Mouse (Mus musculus): ENCODE measurements around the gene Acsm1. TPM values are rescaled to one million over a fixed set of nuclear protein-coding genes. Genes with fewer than 3 reads are reported as not detected.

Gene Acsm1
- polyA plus RNA-seq, 1 experiment from 2014 or later = not detected

DNA sequence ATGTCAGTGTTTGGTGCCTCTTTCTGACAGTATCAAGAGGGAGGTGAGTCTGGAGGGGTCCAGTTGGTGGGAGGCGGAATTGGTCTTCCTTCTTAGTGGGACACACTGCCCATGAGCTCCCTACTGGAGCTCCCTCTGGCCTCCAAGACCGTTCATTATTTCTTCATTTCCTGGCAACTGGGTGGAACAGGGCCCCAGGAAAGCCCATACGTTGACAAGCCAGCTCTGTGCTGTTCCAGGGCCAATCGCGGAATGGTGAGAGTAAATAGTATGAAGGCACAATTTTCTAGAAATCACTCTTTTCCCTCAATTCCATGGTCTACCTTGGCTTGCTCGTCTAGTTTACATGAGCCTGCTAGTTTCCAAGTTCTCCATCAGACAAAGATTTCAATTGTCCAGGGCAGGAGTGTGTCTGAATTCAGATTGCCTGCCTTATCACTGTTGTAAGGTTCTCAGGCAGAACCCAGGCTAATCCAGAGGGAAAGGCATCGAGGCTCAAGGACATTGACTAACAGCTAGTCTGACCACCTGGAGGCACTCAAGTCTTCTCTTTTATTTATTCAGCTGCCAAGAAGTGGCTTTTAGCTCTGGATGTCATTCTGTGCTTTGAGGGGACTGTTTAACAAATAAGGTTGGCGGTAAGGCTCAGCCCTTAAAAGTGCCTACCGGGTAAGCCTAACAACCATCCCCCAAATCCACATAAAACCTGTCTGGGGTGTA, 1.1 kb downstream of the Acsm1 start:
- Histone ChIP-seq H3K27me3 (no peaks in the 10 kb centered on the region), H3K9ac (no peak overlapping the region), H3K4me2 (no peak overlapping the region), H3K4me1 (no peaks in the 10 kb centered on the region), H3K9me3 (no peaks in the 10 kb centered on the region), H3K4me3 (no peak overlapping the region), H3K27ac (no peak overlapping the region), H3K36me3 (no peaks in the 10 kb centered on the region)
- ATAC-seq (ENCODE audit: insufficient number of reproducible peaks, low FRiP score, low TSS enrichment, low read depth) = no peak
- WGBS = 72% methylated on average over 9 of the region's 9 CpGs

DNA sequence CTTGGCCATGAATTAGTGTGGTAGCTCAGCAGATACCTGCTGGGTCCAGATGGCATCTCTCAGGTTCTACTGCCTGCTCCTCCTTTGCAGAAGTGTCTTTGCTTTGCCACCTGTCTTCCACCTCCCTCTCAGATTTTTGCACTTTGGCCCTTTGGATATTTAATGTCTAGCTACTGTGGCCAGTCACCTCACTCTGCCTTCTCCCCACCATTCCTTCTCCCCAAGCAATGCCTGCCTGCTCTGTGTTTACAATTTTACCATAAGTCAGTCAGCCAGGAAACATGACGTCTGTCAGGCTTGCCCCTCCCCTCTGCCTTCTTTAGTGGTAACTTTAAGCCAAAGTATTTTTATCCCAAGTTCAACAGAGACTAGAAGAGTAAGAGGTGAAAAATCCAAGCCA, 9.7 kb downstream of the Acsm1 start:
- H3K36me3 ChIP-seq = no peaks in the 10 kb centered on the region
- no peak overlapping the region for H3K27ac ChIP-seq
- ATAC-seq (ENCODE audit: insufficient number of reproducible peaks, low FRiP score, low TSS enrichment, low read depth) = no peak
- H3K9ac ChIP-seq = no peak overlapping the region
- H3K4me2 ChIP-seq = no peak overlapping the region
- H3K4me1 ChIP-seq = no peaks in the 10 kb centered on the region
- no peaks in the 10 kb centered on the region for H3K9me3 ChIP-seq
- H3K4me3 ChIP-seq = no peak overlapping the region
- no peaks in the 10 kb centered on the region for H3K27me3 ChIP-seq
- WGBS = 43% methylated on average over 1 of the region's 1 CpGs

- WGBS = 81% methylated on average over 6 of the region's 6 CpGs
- ATAC-seq (ENCODE audit: insufficient number of reproducible peaks, low FRiP score, low TSS enrichment, low read depth) = no peak
- Histone ChIP-seq H3K4me2 (no peak overlapping the region), H3K4me3 (no peak overlapping the region), H3K36me3 (no peaks in the 10 kb centered on the region), H3K9ac (no peak overlapping the region), H3K9me3 (no peaks in the 10 kb centered on the region), H3K27me3 (no peaks in the 10 kb centered on the region), H3K4me1 (no peaks in the 10 kb centered on the region), H3K27ac (no peak overlapping the region)
Measured at GRCm38 (mm10) chr7:119617593-119617992, 10.8 kb downstream of the Acsm1 start.

- Histone ChIP-seq H3K27ac (no peak overlapping the region), H3K4me3 (no peak overlapping the region), H3K4me2 (no peak overlapping the region), H3K9ac (no peak overlapping the region), H3K9me3 (no peaks in the 10 kb centered on the region), H3K36me3 (no peaks in the 10 kb centered on the region), H3K4me1 (no peaks in the 10 kb centered on the region), H3K27me3 (no peaks in the 10 kb centered on the region)
- no peak for ATAC-seq (ENCODE audit: insufficient number of reproducible peaks, low FRiP score, low TSS enrichment, low read depth)
- WGBS = 50% methylated on average over 4 of the region's 4 CpGs
Measured at GRCm38 (mm10) chr7:119618209-119618935, 11.5 kb downstream of the Acsm1 start.

GRCm38 (mm10) chr7:119620157-119620556, 13.3 kb downstream of the Acsm1 start:
- Histone ChIP-seq H3K27me3 (no peaks in the 10 kb centered on the region), H3K9ac (no peak overlapping the region), H3K4me2 (no peak overlapping the region), H3K4me3 (no peak overlapping the region), H3K36me3 (no peaks in the 10 kb centered on the region), H3K4me1 (no peaks in the 10 kb centered on the region), H3K27ac (no peak overlapping the region), H3K9me3 (no peaks in the 10 kb centered on the region)
- ATAC-seq (ENCODE audit: insufficient number of reproducible peaks, low FRiP score, low TSS enrichment, low read depth) = no peak

DNA sequence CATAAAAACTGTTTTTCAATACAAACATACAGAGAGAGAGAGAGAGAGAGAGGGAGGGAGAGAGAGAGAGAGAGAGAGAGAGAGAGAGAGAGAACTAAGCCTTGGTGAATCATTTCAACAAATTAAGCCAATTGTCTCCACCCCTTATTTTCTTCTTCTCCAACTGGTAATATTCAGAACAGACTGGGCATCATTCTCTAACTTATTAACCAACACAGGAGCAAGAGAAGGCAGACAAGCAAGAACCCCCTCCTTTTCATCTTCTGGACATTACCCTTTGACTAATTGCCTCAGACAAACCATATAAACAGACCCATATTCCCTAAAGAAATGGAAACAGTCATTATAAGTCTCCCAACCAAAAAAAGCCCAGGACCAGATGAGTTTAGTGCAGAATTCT, 31.9 kb downstream of the Acsm1 start:
- Histone ChIP-seq H3K9ac (no peak overlapping the region), H3K4me3 (no peak overlapping the region), H3K4me1 (no peaks in the 10 kb centered on the region), H3K27me3 (no peaks in the 10 kb centered on the region), H3K27ac (no peak overlapping the region), H3K9me3 (no peaks in the 10 kb centered on the region), H3K36me3 (no peaks in the 10 kb centered on the region), H3K4me2 (no peak overlapping the region)
- no peak for ATAC-seq (ENCODE audit: insufficient number of reproducible peaks, low FRiP score, low TSS enrichment, low read depth)

DNA sequence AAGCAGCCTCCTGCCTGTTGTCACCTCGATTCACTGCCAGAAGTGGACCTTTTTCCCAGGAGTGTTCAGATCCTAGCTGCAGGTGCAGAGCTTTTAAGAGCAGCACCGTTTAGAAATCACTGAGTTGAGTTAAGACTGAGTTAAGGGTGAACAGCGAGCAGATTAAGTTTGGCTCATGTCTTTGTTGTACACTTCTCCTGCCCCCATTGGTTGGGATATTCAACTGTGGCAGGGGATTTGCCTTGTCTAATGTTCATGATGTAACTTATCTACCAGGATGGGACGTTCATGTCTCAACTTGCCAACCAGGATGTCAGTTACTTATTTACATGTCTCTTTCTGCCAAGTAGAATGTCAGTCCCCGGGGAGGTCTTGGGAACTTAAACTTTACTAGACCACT, 35.5 kb downstream of the Acsm1 start:
- WGBS = 71% methylated on average over 5 of the region's 5 CpGs

GRCm38 (mm10) chr7:119667893-119668292, 61.1 kb downstream of the Acsm1 start:
- no peaks in the 10 kb centered on the region for H3K9me3 ChIP-seq
- ATAC-seq (ENCODE audit: insufficient number of reproducible peaks, low FRiP score, low TSS enrichment, low read depth) = no peak
- WGBS = 89% methylated on average over 3 of the region's 3 CpGs

More for the DNA sequence above, 35.5 kb downstream of the Acsm1 start:
- no peaks in the 10 kb centered on the region for H3K9me3 ChIP-seq
- H3K4me2 ChIP-seq = no peak overlapping the region
- H3K9ac ChIP-seq = no peak overlapping the region
- no peak overlapping the region for H3K27ac ChIP-seq
- no peak for ATAC-seq (ENCODE audit: insufficient number of reproducible peaks, low FRiP score, low TSS enrichment, low read depth)
- H3K27me3 ChIP-seq = no peaks in the 10 kb centered on the region
- H3K4me1 ChIP-seq = no peaks in the 10 kb centered on the region
- no peaks in the 10 kb centered on the region for H3K36me3 ChIP-seq
- H3K4me3 ChIP-seq = no peak overlapping the region

GRCm38 (mm10) chr7:119670395-119670794, 63.6 kb downstream of the Acsm1 start:
- Histone ChIP-seq H3K36me3 (no peaks in the 10 kb centered on the region), H3K27me3 (no peaks in the 10 kb centered on the region), H3K9ac (no peak overlapping the region), H3K4me3 (no peak overlapping the region), H3K4me1 (no peaks in the 10 kb centered on the region), H3K27ac (no peak overlapping the region), H3K4me2 (no peak overlapping the region), H3K9me3 (no peaks in the 10 kb centered on the region)
- 73% methylated on average over 5 of the region's 5 CpGs for WGBS
- ATAC-seq (ENCODE audit: insufficient number of reproducible peaks, low FRiP score, low TSS enrichment, low read depth) = no peak

More at GRCm38 (mm10) chr7:119667893-119668292, 61.1 kb downstream of the Acsm1 start:
- Histone ChIP-seq H3K27ac (no peak overlapping the region), H3K36me3 (no peaks in the 10 kb centered on the region), H3K4me2 (no peak overlapping the region), H3K27me3 (no peaks in the 10 kb centered on the region), H3K4me1 (no peaks in the 10 kb centered on the region), H3K9ac (no peak overlapping the region), H3K4me3 (no peak overlapping the region)

GRCm38 (mm10) chr7:119670925-119671324, 64.1 kb downstream of the Acsm1 start:
- 49% methylated on average over 6 of the region's 6 CpGs for WGBS
- ATAC-seq (ENCODE audit: insufficient number of reproducible peaks, low FRiP score, low TSS enrichment, low read depth) = no peak
- Histone ChIP-seq H3K27me3 (no peaks in the 10 kb centered on the region), H3K36me3 (no peaks in the 10 kb centered on the region), H3K4me2 (no peak overlapping the region), H3K9ac (no peak overlapping the region), H3K4me1 (no peaks in the 10 kb centered on the region), H3K9me3 (no peaks in the 10 kb centered on the region), H3K4me3 (no peak overlapping the region), H3K27ac (no peak overlapping the region)

GRCm38 (mm10) chr7:119673465-119673864, 66.6 kb downstream of the Acsm1 start:
- Histone ChIP-seq H3K4me2 (no peak overlapping the region), H3K4me3 (no peak overlapping the region), H3K36me3 (no peaks in the 10 kb centered on the region), H3K4me1 (no peaks in the 10 kb centered on the region), H3K9me3 (no peaks in the 10 kb centered on the region), H3K27ac (no peak overlapping the region), H3K9ac (no peak overlapping the region), H3K27me3 (no peaks in the 10 kb centered on the region)
- no peak for ATAC-seq (ENCODE audit: insufficient number of reproducible peaks, low FRiP score, low TSS enrichment, low read depth)
- WGBS = 17% methylated on average over 6 of the region's 6 CpGs

DNA sequence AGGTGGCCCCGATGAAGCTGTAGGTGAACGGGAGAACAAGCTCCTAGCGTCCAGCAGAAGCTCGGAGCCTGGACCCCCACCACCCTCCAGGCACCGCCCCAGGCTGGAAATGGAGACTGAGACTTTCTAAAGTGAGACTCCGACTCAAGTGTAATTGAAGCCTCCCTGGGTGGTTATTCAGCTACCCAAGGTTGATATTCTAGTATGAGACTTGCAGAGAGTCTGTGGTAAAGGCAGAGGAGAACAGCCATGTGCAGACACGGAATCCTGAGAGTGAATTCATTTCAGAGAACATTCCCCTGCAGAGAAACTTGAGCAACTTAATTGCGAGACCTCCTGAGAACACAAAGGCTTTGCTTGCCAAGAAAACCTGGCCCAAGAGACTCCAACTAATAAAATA, 73.3 kb downstream of the Acsm1 start:
- Histone ChIP-seq H3K4me1 (no peaks in the 10 kb centered on the region), H3K4me2 (no peak overlapping the region), H3K27me3 (no peaks in the 10 kb centered on the region), H3K36me3 (no peaks in the 10 kb centered on the region), H3K9me3 (no peaks in the 10 kb centered on the region), H3K4me3 (no peak overlapping the region), H3K27ac (no peak overlapping the region), H3K9ac (no peak overlapping the region)
- ATAC-seq (ENCODE audit: insufficient number of reproducible peaks, low FRiP score, low TSS enrichment, low read depth) = no peak
- WGBS = 58% methylated on average over 8 of the region's 8 CpGs

Measured in limb, embryonic 15.5 days (tissue).